Mouse (Mus musculus) C2C12 (cell line): ENCODE measurements around the gene Stmn1.

Experiments used
- CTCF ChIP-seq: IDR thresholded peaks from one replicate; pipeline ENCODE4 v1.5.1; 2011; ENCODE audit not compliant: control insufficient read depth, insufficient read depth, insufficient read length
- MAX ChIP-seq: IDR thresholded peaks from one replicate; pipeline ENCODE4 v1.6.1; 2011; ENCODE audit warnings: mild to moderate bottlenecking, control low read depth
- MYOD1 ChIP-seq: IDR thresholded peaks from one replicate; pipeline ENCODE4 v1.6.1; 2011; ENCODE audit warnings: low read depth; ENCODE audit not compliant: control insufficient read depth, insufficient read length

DNA sequence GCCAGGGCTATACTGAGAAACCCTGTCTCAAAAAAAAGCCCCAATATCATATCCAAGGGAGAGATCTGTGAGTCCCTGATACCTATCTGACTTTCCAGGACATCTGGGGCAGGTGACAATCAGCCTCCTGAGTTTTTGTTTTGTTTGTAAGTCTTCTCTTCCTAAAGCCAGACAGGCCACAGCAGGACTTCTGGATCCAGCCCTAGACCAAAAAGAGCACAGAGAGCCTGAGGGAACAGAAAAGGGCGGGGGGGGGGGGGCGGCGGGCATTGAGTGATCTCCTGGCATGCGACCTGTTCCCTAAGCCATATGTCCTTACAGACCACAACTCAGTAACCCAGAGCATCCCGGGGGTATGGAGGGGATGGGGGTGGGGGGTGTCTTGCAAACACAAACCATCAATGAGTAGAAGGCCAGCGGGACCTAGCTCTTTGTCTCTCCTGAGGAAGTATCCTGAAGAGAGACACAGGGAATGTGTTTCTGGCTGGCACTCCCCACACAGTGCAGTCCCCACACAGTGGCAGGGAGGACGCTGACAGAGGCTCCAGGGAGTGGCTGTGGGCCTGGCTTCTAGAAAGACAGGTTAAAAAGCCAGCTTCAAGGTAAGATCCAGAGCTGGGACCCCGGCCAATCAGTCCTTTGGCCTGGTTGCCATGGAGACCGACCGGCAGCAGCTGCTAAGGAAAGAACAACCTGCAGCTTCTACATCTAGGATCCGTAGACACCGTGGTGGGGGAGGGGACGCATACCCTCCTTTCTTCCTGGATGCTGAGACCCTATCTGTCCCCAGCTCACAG is 18.3 kb upstream of the Stmn1 start:
- TF ChIP-seq CTCF (no peak), MYOD1 (no peak), MAX (no peak)
